Mouse (Mus musculus) spleen, adult 18-20 months (tissue): ENCODE results near the gene Zfp42.

Experiments used
- DNase-seq, 2 experiments: peaks; one replicate each; pipeline ENCODE4 v3.0.0; 2022; ENCODE audit warnings: mixed read lengths in 2 of 2

Zfp42 gene

DNA sequence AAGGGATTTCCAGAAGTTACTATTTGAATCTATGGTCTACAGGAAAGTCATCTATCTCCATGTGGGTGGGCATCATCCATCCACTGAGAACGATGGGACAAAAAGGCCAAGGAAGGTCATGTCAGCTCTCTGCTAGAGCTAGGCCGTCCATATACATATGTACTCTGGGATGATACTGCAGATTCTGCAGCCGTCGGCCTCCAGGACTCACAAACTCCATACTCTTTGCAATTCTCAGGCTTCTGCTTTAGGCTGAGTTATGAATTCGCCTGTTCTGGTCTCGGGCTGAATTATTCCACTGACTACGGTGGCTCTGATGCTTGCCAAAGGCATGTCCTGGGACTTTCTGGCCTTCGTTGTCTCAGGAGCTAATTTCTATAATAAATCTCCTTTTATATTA, 58.1 kb downstream of the Zfp42 start:
- no peak for DNase-seq
